Mouse (Mus musculus): Measurements from ENCODE around the gene Agap1. TPM values are rescaled to one million over a fixed set of nuclear protein-coding genes. Genes with fewer than 3 reads are reported as not detected.

Agap1 gene
- polyA plus RNA-seq, 1 experiment from 2014 or later = 8.7 TPM

DNA sequence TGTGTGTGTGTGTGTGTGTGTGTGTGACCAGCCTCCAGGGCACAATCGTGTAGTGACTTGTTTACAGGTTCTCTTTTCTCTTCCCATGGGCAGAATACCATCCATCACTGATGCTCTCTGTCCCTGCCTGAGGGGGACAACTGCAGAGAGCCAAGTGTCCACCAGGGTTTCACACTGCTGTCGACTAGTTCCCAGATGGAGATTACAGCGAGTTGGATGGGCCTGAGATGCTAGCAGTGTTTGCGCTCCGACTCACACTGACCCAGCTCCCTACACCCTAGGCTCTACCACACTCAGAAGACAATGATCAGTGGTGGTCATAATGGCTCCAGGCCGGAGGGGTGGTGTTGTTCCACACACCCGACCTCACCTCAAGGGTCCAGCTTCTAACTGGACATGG, 101.4 kb downstream of the Agap1 start:
- no peak overlapping the region for H3K4me3 ChIP-seq (ENCODE audit: low read depth, low read length)
- WGBS = 74% methylated on average over 7 of the region's 7 CpGs
- H3K27ac ChIP-seq (ENCODE audit: low read length) = no peak overlapping the region
- peaks cover 6% of the 10 kb centered on the region; the same call in 1 of the 2 replicates for H3K4me1 ChIP-seq (ENCODE audit: insufficient read depth, low read depth, low read length)
- no peaks in the 10 kb centered on the region for H3K27me3 ChIP-seq (replicated peaks; ENCODE audit: insufficient read depth, low read length)
- ATAC-seq (no peak), DNase-seq (ENCODE audit: low spot score) (no peak)
- no peaks in the 10 kb centered on the region for H3K36me3 ChIP-seq (ENCODE audit: insufficient read depth, low read length)
- no peak for TF ChIP-seq EP300 (IDR thresholded peaks at IDR 0.05)
- TF ChIP-seq CTCF (IDR thresholded peaks at IDR 0.05) = peak; percentile 20
- H3K9ac ChIP-seq (replicated peaks; ENCODE audit: low read depth) = no peak overlapping the region
- no peaks in the 10 kb centered on the region for H3K9me3 ChIP-seq (ENCODE audit: low read length)
- H3K4me2 ChIP-seq (replicated peaks; ENCODE audit: low read depth, low read length) = no peak overlapping the region

DNA sequence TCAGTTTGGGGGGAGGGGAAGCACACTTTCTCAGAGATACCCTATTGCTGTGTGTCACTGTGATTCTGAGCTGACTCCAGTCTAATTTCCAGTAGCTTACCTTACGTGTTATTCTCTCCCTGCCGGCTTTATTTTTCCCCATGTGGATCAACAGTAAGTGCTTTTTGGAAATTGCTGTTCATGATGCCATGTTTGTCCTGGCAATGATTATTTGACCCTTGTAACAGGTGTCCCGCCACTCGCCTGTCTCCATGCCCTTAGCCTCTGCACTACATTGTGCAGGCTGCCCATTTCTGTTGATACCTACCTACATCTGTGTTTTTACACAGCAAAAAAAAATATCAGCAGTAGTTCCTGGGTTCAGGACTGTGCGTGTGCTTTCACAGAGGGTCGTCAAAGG, 102.8 kb downstream of the Agap1 start:
- H3K27me3 ChIP-seq (replicated peaks; ENCODE audit: insufficient read depth, low read length) = no peaks in the 10 kb centered on the region
- whole genome bisulfite sequencing = 86% methylated on average over 6 of the region's 6 CpGs
- DNase-seq (ENCODE audit: low spot score) = no peak
- H3K36me3 ChIP-seq (ENCODE audit: insufficient read depth, low read length) = no peaks in the 10 kb centered on the region
- no peak overlapping the region for H3K9ac ChIP-seq (replicated peaks; ENCODE audit: low read depth)
- no peak overlapping the region for H3K4me2 ChIP-seq (replicated peaks; ENCODE audit: low read depth, low read length)
- no peaks in the 10 kb centered on the region for H3K9me3 ChIP-seq (ENCODE audit: low read length)
- ATAC-seq = no peak
- TF ChIP-seq CTCF (IDR thresholded peaks at IDR 0.05) (no peak), EP300 (IDR thresholded peaks at IDR 0.05) (no peak)
- no peak overlapping the region for H3K27ac ChIP-seq (ENCODE audit: low read length)
- peaks cover 6% of the 10 kb centered on the region; the same call in 1 of the 2 replicates for H3K4me1 ChIP-seq (ENCODE audit: insufficient read depth, low read depth, low read length)
- H3K4me3 ChIP-seq (ENCODE audit: low read depth, low read length) = no peak overlapping the region

DNA sequence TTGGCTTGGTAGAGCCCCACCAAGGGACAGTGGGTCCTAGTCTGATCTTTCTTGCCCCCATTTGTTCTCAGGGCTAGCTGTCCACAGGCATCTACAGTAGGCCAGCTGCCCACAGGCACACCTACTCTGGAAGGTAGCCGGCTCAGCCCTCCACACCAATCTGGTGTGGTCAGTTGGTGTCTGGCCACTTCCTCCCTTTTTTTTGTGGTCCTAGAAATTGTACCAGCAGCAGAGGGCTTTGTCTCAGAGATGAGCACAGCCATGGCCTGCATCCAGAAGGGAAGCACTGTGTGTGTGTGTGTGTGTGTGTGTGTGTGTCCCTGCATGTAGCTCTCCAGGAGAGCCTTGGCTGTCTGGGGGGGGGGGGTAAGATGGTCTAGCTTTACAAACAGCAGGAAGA, 103.5 kb downstream of the Agap1 start:
- no peak overlapping the region for H3K27ac ChIP-seq (ENCODE audit: low read length)
- H3K4me3 ChIP-seq (ENCODE audit: low read depth, low read length) = no peak overlapping the region
- H3K27me3 ChIP-seq (replicated peaks; ENCODE audit: insufficient read depth, low read length) = no peaks in the 10 kb centered on the region
- DNase-seq (ENCODE audit: low spot score) (no peak), ATAC-seq (no peak; the same call in 1 of the 2 replicates)
- H3K9me3 ChIP-seq (ENCODE audit: low read length) = no peaks in the 10 kb centered on the region
- TF ChIP-seq EP300 (IDR thresholded peaks at IDR 0.05) (no peak), CTCF (IDR thresholded peaks at IDR 0.05) (no peak)
- 52% methylated on average over 1 of the region's 1 CpGs for WGBS
- H3K36me3 ChIP-seq (ENCODE audit: insufficient read depth, low read length) = no peaks in the 10 kb centered on the region
- no peak overlapping the region for H3K9ac ChIP-seq (replicated peaks; ENCODE audit: low read depth)
- no peak overlapping the region for H3K4me2 ChIP-seq (replicated peaks; ENCODE audit: low read depth, low read length)
- H3K4me1 ChIP-seq (ENCODE audit: insufficient read depth, low read depth, low read length) = peaks cover 6% of the 10 kb centered on the region; the same call in 1 of the 2 replicates

GRCm38 (mm10) chr1:89563399-89563798, 108.8 kb downstream of the Agap1 start:
- 70% methylated on average over 4 of the region's 4 CpGs for WGBS
- H3K4me2 ChIP-seq (replicated peaks; ENCODE audit: low read depth, low read length) = no peak overlapping the region

DNA sequence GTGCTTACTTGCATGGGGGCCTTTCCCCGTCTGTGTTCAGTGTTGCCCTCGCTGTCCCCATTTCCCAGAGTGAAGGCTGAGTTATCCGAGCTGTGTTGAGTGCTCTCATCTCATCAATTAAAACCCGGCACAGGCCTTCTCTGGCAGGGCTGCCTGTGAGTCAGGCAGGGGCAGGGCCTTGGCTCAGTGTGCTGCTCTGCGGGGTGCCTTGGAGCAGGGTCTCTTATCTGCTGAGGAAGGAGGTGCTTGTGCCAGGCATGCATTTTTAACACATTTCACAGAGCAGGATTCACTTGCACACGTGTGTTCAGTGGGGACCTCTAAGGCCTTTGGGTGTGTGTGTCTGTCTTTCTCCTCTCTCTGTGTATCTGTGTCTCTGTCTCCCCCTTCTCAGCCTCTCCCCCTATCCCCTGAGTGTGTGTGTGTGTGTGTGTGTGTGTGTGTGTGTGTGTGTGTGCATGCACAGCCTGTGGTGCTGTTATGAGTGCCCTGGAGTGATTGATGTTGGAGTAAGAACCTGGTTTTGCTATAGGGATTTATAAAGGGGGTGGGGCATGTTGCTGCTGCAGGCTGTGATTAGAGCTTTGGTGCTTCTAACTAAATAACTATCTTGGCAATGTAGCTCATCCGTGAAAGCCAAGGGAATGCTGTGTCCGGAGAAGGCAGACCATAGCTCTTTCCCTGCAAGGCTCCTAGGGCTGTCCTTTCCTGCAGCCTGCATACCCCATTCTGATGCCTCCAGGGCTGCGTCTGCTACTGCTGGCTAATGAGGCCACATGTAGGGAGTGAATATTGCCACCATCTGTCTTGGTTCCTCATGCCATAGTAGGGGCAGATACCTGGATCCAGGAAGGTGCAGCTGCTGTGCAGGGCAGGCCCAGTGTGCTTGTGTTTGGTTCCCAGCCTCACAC, 112.2 kb downstream of the Agap1 start:
- no peak overlapping the region for H3K4me2 ChIP-seq (replicated peaks; ENCODE audit: low read depth, low read length)
- peaks cover 5% of the 10 kb centered on the region; the same call in 1 of the 2 replicates for H3K4me1 ChIP-seq (ENCODE audit: insufficient read depth, low read depth, low read length)
- H3K36me3 ChIP-seq (ENCODE audit: insufficient read depth, low read length) = no peaks in the 10 kb centered on the region
- no peaks in the 10 kb centered on the region for H3K9me3 ChIP-seq (ENCODE audit: low read length)
- WGBS = 32% methylated on average over 9 of the region's 9 CpGs
- DNase-seq (ENCODE audit: low spot score) (peak; percentile 23), ATAC-seq (peak; percentile 51)
- no peak overlapping the region for H3K9ac ChIP-seq (replicated peaks; ENCODE audit: low read depth)
- no peak overlapping the region for H3K4me3 ChIP-seq (ENCODE audit: low read depth, low read length)
- no peak overlapping the region for H3K27ac ChIP-seq (ENCODE audit: low read length)
- no peak for TF ChIP-seq CTCF (IDR thresholded peaks at IDR 0.05)
- no peak for TF ChIP-seq EP300 (IDR thresholded peaks at IDR 0.05)
- H3K27me3 ChIP-seq (replicated peaks; ENCODE audit: insufficient read depth, low read length) = no peaks in the 10 kb centered on the region

More at GRCm38 (mm10) chr1:89563399-89563798, 108.8 kb downstream of the Agap1 start:
- Histone ChIP-seq H3K27me3 (replicated peaks; ENCODE audit: insufficient read depth, low read length) (no peaks in the 10 kb centered on the region), H3K4me3 (ENCODE audit: low read depth, low read length) (no peak overlapping the region), H3K27ac (ENCODE audit: low read length) (no peak overlapping the region), H3K4me1 (ENCODE audit: insufficient read depth, low read depth, low read length) (peaks cover 2% of the 10 kb centered on the region; the same call in 1 of the 2 replicates), H3K9me3 (ENCODE audit: low read length) (no peaks in the 10 kb centered on the region), H3K9ac (replicated peaks; ENCODE audit: low read depth) (no peak overlapping the region), H3K36me3 (ENCODE audit: insufficient read depth, low read length) (no peaks in the 10 kb centered on the region)
- no peak for TF ChIP-seq EP300 (IDR thresholded peaks at IDR 0.05)
- no peak for TF ChIP-seq CTCF (IDR thresholded peaks at IDR 0.05)
- ATAC-seq = no peak
- peak; percentile 18 for DNase-seq (ENCODE audit: low spot score)

DNA sequence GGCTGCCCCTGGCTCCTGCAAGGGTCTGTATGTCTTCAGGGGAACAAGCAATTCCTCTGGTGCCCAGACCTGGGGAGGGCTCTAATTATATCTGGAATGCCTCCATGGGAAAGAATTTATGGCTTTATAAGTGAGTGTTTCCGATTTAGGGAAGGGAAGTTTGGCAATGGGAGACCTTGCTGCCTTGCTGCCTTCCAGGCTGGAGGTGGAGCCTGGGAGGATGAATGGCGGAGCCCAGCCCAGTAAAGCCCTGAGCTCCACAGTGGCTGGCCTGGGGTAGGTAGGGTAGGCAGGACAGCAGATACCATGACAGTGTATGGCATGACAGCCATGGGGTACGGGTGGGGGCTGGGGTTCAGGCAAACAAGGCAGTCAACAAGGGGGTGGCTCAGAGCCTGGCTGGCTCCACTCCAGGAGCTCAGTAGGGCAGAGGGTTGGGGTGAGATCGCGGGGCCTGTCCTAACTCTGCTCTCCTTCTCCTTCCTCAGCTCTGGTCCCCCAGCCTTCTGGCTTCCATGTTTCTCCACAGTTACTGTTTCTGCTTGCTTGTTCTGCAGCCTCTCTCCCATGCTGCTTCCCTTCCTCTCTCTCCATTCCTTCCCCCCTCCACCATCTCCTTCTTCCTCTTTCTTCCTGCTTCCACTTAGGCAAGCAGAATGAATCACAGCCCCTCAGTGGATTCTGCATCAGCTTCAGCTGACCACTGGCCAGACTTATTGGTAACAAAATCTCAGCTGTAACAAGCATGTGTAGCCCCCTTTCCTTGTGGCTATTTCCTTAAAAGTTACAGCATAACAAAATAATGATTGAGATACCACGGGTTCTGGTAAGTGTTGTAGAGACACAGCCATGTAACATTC, 114.2 kb downstream of the Agap1 start:
- H3K4me2 ChIP-seq (replicated peaks; ENCODE audit: low read depth, low read length) = no peak overlapping the region
- no peak overlapping the region for H3K9ac ChIP-seq (replicated peaks; ENCODE audit: low read depth)
- peaks cover 5% of the 10 kb centered on the region; the same call in 1 of the 2 replicates for H3K4me1 ChIP-seq (ENCODE audit: insufficient read depth, low read depth, low read length)
- ATAC-seq = peak; percentile 20; the same call in 1 of the 2 replicates
- H3K9me3 ChIP-seq (ENCODE audit: low read length) = no peaks in the 10 kb centered on the region
- no peak overlapping the region for H3K4me3 ChIP-seq (ENCODE audit: low read depth, low read length)
- 42% methylated on average over 6 of the region's 6 CpGs for WGBS
- H3K27me3 ChIP-seq (replicated peaks; ENCODE audit: insufficient read depth, low read length) = no peaks in the 10 kb centered on the region
- DNase-seq (ENCODE audit: low spot score) = no peak
- H3K27ac ChIP-seq (ENCODE audit: low read length) = no peak overlapping the region
- no peaks in the 10 kb centered on the region for H3K36me3 ChIP-seq (ENCODE audit: insufficient read depth, low read length)
- TF ChIP-seq EP300 (IDR thresholded peaks at IDR 0.05) (no peak), CTCF (IDR thresholded peaks at IDR 0.05) (no peak)
